Mouse (Mus musculus): Measurements from ENCODE around the gene Ftsj3.
"Not testable (repeated sequence)": the region's sequence is repeated elsewhere in the genome, so short reads cannot be mapped to it uniquely, and the experiment has no call there.

The Ftsj3 gene

GRCm38 (mm10) chr11:106201337-106202122, 54.3 kb downstream of the Ftsj3 start:
- no peak for DNase-seq (ENCODE audit: low read depth, low spot score)

GRCm38 (mm10) chr11:106200756-106201155, 55.1 kb downstream of the Ftsj3 start:
- DNase-seq (ENCODE audit: low read depth, low spot score): no peak

DNA sequence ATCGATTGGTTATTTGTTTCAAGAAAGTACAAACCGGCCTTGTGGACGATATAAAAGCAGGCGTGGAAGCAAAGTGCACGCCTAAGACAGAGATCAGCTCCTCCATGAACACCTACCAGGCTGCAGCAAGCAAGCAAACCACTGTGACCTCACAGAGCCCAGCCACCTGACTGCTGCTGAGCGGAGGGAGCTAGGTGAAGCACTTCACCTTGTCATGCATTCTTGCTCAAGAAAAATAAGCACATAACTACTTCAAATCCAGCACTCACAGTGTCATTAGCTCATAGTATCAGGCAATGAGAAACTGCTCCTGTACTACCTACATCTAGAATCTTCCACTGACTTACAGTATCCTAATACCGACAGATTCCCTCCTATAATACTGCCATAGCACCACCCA, 55.9 kb downstream of the Ftsj3 start:
- DNase-seq (ENCODE audit: low read depth, low spot score): not testable (repeated sequence)
